Mouse (Mus musculus) hindlimb bud, embryonic 11.5 days (tissue): ENCODE data around the gene Cdc14b.
A peak's percentile ranks its signal among the peaks of the same experiment; 100 is the strongest.

Experiments
- DNase-seq: peaks from one replicate; pipeline ENCODE4 v3.0.0-alpha.2; 2012; ENCODE audit warnings: low read depth, low spot score; ENCODE audit errors: extremely low spot score

The Cdc14b gene

DNA sequence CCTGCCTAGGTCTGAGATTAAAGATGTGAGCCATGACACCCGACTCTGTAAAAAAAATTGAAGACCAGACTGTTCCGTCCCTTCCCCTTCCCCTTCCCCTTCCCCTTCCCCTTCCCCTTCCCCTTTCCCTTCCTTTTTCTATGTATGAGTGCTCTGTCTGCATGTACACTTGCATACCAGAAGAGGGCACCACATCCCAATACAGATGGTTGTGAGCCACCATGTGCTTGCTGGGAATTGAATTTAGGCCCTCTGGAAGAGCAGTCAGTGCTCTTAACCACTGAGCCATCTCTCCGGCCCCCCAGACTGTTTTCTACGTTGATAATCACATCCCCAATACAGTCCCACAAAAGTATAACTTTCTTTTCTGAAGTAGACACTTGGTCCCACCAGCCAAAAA is 94.8 kb downstream of the Cdc14b start:
- DNase-seq = no peak

DNA sequence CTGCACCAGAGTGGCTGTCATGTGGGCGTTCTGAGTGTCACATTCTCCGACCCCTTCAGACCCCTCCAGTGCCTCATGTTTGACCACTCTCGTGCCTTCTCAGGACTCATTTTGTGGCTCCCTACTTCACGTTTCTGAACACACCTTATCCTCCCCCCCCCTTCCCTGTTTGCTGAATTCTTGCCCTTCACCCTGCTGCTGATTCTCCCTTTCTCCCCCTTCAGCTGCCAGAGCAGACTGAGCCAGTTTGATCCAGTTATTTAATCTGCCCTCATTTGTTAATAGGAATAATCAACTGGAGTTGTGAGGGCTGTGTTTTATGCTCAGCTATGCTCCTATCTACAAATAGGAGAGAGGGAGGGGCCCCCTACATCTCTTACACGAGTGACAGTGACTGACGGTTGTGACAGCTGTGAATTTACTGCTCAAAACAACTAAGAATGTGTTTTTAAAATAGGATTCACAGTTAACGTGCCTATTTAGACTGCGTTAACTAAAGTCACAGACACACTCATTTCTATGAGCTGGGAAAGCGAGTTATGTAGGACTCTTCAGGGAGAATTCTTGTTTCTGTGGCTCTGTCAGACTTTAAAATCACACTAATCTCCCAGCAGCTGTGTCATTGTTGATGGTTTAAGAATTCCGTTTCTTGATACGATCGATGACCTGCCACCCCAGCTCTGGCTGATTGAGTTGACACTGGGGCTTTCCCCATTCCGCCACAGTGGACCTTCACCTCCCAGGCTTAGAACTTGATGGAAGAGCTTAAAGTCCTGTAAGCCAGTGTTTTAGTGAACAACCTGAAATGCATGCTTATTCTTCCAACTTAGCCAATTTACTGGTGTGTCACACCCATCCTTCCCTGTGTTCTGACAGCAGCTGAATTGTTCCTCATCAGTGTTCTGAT is 96.1 kb downstream of the Cdc14b start:
- no peak for DNase-seq

DNA sequence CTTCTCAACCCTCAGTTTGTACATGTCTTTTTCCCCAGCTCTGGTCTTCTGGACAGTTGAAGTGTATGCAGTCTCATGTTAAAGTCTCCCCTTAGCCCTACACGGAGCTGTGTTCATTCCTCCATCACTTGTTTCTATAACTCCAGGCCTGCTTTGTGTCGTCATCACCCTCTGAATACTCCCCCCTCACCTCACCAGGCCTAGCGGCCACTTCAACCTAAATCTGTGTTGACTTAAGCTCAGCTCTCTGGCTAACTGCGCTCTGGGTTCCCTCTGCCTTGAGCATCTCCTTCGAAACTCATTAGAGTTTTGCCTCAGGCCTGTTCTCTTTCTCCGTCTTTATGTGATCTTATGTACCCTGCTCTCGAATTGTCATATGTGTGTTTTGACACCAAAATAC is 97.1 kb downstream of the Cdc14b start:
- DNase-seq = no peak

DNA sequence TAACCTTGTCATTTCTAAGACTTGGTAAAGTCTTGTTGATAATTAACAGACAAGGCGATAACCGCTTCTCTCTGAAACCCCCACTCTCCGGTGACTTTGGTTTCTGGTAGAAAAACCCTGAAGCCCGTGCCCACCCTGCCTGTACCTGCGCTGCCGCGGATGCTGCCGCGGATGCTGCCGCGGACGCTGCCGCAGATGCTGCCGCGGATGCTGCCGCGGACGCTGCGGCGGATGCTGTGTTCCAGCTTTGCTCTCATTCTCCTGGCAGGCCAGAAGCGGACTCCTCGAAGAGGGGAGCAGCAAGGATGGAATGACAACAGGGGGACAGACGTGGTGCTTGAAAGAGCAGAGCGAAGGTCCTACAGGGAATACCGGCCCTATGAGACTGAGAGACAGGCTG is 105.3 kb downstream of the Cdc14b start:
- DNase-seq = no peak

DNA sequence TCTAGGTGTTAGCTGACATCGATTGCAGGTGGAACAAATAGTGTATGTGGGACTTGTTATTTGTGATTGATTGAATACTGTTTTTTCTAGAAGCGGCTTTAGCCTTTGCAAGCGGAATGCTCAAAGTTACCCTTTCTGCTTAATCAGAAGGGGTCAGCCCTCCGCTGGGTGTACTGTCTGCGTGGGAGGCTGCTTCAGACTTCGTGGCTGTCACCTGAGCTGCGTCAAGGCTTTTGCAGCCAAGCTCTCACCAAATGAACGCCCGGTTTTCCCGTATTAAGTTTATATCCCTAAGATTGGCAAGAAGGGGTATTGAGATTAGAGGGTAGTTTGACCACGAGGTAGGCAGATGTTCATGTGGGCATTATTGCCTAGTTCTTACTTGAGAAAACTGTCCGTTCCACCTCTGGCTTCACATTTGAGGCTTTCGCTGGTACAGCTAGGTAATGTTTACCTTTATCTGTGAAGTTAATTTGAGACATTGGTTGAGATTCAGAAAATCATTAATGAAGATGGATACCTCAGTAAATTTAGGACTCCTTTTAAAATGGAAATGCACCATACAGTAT is 111.9 kb downstream of the Cdc14b start:
- DNase-seq = no peak

DNA sequence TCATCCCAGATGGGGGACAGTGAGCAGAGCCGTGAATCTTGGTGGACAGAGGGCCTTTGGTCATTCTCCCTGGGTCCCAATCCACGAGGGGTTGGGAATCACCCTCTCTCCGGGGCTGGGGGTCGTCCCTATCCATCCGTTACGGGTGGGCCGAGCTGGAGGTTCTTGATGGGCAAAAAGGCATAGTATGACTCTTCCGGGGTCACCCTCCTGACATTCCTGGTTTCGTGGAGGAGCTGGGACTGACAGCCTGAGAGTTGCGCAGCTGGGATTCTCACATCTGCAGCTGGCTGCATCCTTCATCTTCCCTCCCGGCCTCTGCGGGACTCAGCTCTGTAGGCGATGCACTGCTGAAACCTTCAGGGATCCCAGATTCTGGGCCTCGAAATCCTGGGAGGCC is 112.5 kb downstream of the Cdc14b start:
- DNase-seq = no peak

DNA sequence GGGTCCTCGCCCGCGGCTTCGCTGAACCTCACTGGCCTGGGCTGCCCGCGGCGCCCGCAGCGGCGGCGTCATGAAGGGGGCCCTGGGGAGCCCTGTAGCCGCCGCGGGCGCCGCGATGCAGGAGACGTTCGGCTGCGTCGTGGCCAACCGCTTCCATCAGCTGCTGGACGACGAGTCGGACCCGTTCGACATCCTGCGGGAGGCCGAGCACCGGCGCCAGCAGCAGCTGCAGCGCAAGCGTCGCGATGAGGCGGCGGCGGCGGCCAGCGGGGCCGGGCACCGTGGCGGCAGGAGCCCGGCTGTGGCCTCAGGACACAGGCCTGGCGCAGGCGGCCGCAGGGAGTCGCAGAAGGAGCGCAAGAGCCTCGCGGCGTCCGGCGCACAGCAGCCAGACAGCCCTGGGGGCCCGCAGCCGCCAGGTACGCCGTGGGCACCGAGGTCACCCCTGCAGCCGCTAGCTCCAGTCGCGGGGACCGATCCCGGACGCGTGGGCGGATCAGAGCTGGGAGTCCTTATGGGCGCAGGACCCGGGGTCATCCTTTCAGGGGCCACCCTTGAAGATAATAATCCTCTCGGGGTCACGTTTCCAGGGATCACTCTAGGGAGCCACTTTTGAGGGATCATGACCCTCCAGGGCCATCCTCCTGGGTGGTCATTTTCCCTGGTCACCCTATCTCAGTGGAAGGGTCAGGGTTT is 113.0 kb downstream of the Cdc14b start:
- no peak for DNase-seq

DNA sequence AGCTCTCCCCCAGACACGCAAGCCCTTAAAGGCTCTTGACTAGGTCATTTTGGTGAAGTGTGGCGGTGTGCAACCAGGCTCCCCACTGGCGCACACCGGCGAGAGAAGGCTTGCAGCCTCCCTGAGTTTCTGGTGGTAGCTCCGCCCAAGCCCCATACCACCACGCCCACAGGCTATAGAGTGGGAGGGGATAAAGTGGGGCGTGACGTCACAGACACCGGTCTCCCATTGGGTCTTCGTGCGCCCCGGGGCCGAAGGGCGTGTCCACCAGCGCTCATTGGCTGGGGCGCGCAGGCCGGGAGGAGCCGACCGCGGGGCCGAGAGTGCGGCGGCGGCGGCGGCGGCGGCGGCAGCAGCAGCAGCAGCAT is 113.6 kb downstream of the Cdc14b start, which contains the start of gene Habp4:
Habp4 (plus strand) TSS at position 277 of the 368 bp plus-strand sequence.
- peak; percentile 93 for DNase-seq

DNA sequence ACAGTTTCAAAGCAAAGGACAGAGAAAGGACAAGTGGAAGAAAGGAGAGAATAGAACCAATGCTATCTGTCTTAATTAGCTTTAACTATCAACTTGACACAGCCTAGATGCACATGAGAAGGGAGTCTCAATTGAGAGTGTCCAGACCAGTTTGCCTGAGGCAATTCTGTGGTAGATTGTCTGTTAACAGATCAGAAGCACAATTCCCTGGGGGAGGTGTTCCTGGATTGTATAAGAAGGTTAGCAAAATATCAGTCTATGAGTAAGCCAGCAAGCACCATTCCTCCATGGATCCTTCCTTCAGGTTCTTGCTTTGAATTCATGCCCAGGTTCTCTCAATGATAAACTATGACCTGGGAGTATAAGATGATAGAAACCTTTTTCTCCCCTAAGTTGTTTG is 118.1 kb downstream of the Cdc14b start:
- no peak for DNase-seq

DNA sequence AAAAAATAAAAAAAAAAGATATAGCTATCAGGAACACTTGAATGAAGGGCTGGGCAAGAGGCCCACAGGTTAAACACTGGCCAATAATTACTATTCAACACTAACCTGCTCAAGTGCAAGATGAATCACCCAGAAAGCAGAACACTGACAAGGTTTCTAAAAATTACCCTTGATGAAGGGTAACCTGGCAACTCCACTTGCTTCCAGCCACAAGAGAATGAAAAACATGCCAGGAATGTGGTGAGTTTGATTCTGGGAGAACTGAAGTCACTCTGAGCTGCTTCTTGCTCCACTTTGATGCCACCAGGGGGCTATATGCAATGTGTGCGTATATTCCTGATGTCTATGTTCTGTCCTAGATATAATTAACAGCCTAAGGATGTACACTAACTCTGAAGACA is 119.9 kb downstream of the Cdc14b start:
- DNase-seq = no peak

DNA sequence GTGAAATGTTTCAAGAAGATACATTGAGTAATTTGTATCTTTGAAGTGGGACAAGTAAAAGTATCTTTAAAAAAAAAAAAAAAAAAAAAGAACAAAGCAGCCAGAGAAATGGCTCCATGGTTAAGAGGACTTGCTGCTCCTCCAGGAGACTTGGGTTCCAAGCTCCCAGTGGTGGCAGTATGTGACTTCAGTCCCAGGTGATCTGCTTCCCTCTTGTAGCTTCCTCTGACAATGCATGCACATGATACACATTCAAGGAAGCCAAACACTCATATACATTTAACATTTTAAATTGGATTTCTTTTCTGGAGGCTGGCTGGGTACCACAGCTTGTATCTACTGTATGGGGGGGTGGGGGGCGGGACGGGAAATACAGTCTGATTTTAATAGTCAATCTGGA is 120.4 kb downstream of the Cdc14b start:
- DNase-seq = no peak

DNA sequence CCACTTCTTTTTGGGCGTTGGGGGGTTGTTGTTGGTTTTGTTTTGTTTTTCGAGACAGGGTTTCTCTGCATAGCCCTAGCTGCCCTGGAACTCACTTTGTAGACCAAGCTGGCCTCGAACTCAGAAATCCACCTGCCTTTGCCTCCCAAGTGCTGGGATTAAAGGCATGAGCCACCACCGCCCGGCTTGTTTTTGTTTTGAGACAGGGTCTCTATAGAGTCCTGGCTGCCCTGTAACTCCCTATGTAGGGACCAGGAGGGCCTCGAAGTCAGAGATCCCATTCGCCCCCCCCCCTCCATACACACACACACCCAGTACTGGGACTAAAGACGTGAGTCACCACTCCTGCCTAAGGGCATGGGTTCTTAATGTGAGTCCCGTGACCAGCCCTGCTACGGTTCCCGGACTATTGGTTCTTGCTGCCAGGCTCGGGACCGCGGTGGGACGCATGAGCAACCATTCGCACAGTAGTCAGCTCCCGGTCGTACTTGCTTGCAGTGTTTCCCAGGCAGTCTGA is 121.3 kb downstream of the Cdc14b start:
- no peak for DNase-seq

DNA sequence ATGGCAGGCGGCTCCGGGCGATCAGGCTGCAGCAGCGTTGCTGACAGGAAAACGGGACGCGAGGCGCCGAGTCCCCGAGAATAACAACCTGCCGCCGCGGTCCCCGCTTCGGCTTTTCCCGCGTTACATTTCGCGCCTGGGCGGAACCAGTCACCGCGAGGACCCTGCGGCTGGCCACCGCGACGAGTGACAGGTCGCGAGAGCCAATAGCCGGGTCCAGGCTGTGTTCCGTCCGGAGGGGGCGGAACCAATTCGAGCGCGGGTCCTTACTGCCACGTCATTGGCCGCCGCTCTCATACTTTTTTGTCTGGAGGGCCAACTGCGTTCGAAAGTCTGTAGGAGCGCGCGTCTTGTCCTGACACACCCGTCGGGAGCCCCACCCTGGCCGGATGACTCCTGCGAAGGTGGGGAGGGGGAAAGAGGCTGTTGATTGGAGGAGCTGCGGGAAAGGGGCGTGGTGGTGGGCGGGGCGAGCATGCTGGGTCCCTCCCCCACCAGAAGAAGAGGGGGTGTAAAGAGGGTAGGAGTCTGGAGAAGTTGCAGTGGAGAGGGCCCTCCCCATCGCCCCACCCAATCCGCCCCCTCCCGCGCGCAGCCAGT is 121.9 kb downstream of the Cdc14b start, which contains the start of gene Zfp367:
Zfp367 (minus strand) TSS at position 120 of the 600 bp plus-strand sequence.
- DNase-seq = peak; percentile 81

DNA sequence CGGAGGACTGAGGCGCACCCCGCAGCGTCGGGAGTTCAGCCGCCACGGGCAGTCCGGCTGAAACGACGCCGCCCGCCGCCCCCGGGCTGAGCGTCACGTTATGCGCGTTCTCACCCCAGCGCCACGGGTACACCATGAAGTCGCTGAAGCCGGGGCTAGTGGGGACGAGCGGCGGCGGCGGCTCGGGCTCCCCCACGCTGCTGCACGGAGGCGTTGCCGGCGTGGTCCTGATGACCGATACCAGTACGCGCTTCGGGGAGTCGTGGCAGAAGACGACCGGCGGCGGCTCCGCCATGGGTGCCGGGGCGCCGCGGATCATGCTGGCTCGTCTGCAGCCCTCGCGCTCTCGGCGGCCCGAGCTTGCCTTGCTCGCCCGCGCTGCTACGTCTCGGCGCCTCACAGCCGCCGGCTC is 122.4 kb downstream of the Cdc14b start:
- no peak for DNase-seq

DNA sequence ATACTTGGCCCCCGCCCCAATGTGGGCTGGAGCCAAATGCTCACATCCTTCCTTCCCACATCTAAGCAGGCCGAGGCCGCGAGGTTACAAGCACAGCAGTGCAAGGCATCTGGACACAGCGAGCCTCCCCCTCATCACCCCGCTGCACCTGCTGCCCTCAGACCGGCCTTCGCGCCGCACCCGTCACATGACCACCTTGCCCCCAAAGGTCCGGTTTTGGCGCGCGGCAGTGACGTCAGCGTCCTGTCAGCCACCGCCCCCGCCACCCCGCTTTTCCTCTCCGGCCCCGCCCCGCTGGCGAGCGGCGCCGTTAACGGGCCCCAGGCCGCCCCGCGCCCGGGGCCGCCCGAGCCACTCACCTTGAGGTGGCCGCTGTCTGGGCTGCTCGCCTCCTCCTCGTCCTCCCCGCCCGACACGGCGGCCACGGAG is 122.8 kb downstream of the Cdc14b start:
- no peak for DNase-seq

DNA sequence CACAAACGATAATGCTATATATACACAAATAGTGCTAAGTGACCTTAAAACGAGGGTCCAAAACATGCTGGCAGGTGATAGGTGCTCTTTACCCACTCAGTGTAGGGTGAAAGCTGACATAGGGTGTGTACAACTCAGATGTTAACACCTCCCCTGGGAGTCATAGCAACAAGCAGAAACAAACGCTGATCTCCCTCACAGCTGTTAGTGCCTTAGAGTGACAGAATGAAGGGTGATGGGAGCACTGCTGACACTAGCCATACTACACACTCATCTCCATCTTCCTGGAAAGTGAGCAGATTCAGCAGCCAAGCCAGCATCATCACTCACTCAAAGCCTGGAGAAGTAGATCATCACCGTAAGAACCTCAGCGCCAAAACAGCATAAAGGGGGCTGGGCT is 125.0 kb downstream of the Cdc14b start:
- no peak for DNase-seq
